Mouse (Mus musculus) liver, embryonic 12.5 days (tissue): ENCODE measurements around the gene Tbx2. TPM values are rescaled to one million over a fixed set of nuclear protein-coding genes. Genes with fewer than 3 reads are reported as not detected.

Experiments used
- ATAC-seq: fragments of 200-750 bp; cut with Nextera tagmentation; 2 replicates; pipeline ENCODE4 v1.8.0; 2017; ENCODE audit warnings: moderate number of reproducible peaks, mild to moderate bottlenecking, moderate library complexity
- H3K27ac ChIP-seq: fragments of 300-500 bp; sonication (generic); 2 replicates; pipeline ENCODE4 v1.5.1; 2016; ENCODE audit warnings: mild to moderate bottlenecking
- H3K27me3 ChIP-seq: fragments of 300-500 bp; sonication (generic); replicated peaks from 2 replicates; pipeline ENCODE4 v1.6.1; 2016; ENCODE audit warnings: mild to moderate bottlenecking, moderate library complexity
- H3K36me3 ChIP-seq: fragments of 300-500 bp; sonication (generic); 2 replicates; pipeline ENCODE4 v1.6.1; 2016; ENCODE audit warnings: mild to moderate bottlenecking, moderate library complexity
- H3K4me1 ChIP-seq: fragments of 300-500 bp; sonication (generic); 2 replicates; pipeline ENCODE4 v1.6.1; 2016
- H3K4me2 ChIP-seq: fragments of 300-500 bp; sonication (generic); 2 replicates; pipeline ENCODE4 v1.6.1; 2016; ENCODE audit warnings: mild to moderate bottlenecking, moderate library complexity
- H3K4me3 ChIP-seq: fragments of 300-500 bp; sonication (generic); 2 replicates; pipeline ENCODE4 v1.5.1; 2016; ENCODE audit warnings: mild to moderate bottlenecking, moderate library complexity
- H3K9ac ChIP-seq: fragments of 300-500 bp; sonication (generic); 2 replicates; pipeline ENCODE4 v1.6.1; 2016; ENCODE audit warnings: mild to moderate bottlenecking, moderate library complexity
- H3K9me3 ChIP-seq: fragments of 300-500 bp; sonication (generic); replicated peaks from 2 replicates; pipeline ENCODE4 v1.6.1; 2016; ENCODE audit warnings: mild to moderate bottlenecking, moderate library complexity
- WGBS: fragments of 180-500 bp; shearing (Covaris S2); methylation state at CpG from one replicate; pipeline ENCODE4 v1.1.7; 2016; ENCODE audit not compliant: insufficient replicate concordance; 5-methylcytosine and 5-hydroxymethylcytosine counted together
- polyA plus RNA-seq: library from polyadenylated mRNA; unstranded; fragments of >200 nt; fragmentation: Nextera tagmentation; extraction: Ambion mirVana; gene quantifications from 2 replicates; pipeline ENCODE4 v1.2.1, GENCODE M21; 2016

Tbx2 gene
- polyA plus RNA-seq, 1 experiment from 2014 or later, result 1.1 TPM

GRCm38 (mm10) chr11:85836523-85837290, 4.4 kb downstream of the Tbx2 start:
- Histone ChIP-seq H3K4me1 (peaks cover 37% of the 10 kb centered on the region), H3K27me3 (peaks cover 100% of the 10 kb centered on the region), H3K4me2 (peak overlapping the region; percentile 17; the same call in 1 of the 2 replicates), H3K36me3 (no peaks in the 10 kb centered on the region), H3K27ac (no peak overlapping the region), H3K9ac (no peak overlapping the region), H3K4me3 (0 out of 2 replicates have a peak overlapping the region, but pooled peaks have one; percentile 15), H3K9me3 (no peaks in the 10 kb centered on the region)
- ATAC-seq, result no peak
- 7% methylated on average over 32 of the region's 32 CpGs for WGBS

- WGBS, result 4% methylated on average over 18 of the region's 18 CpGs
- H3K27ac ChIP-seq, result no peak overlapping the region
These were observed 4.9 kb downstream of the Tbx2 start for GRCm38 (mm10) chr11:85837291-85837647.

GRCm38 (mm10) chr11:85837648-85838423, 5.5 kb downstream of the Tbx2 start:
- H3K4me3 ChIP-seq, result peak overlapping the region; percentile 24
- whole genome bisulfite sequencing, result 1% methylated on average over 66 of the region's 67 CpGs

More at GRCm38 (mm10) chr11:85837291-85837647, 4.9 kb downstream of the Tbx2 start:
- Histone ChIP-seq H3K9me3 (no peaks in the 10 kb centered on the region), H3K9ac (no peak overlapping the region), H3K4me1 (peaks cover 37% of the 10 kb centered on the region), H3K4me3 (peak overlapping the region; percentile 24), H3K36me3 (no peaks in the 10 kb centered on the region), H3K4me2 (peak overlapping the region; percentile 39; the same call in 1 of the 2 replicates), H3K27me3 (peaks cover 100% of the 10 kb centered on the region)
- ATAC-seq, result no peak

GRCm38 (mm10) chr11:85838424-85839257, 6.3 kb downstream of the Tbx2 start:
- Histone ChIP-seq H3K9me3 (no peaks in the 10 kb centered on the region), H3K36me3 (no peaks in the 10 kb centered on the region), H3K27me3 (peaks cover 100% of the 10 kb centered on the region), H3K4me2 (peak overlapping the region; percentile 39; the same call in 1 of the 2 replicates), H3K27ac (no peak overlapping the region), H3K4me1 (peaks cover 38% of the 10 kb centered on the region), H3K4me3 (peak overlapping the region; percentile 24), H3K9ac (no peak overlapping the region)
- no peak for ATAC-seq
- 12% methylated on average over 20 of the region's 20 CpGs for WGBS

More at GRCm38 (mm10) chr11:85837648-85838423, 5.5 kb downstream of the Tbx2 start:
- ATAC-seq, result no peak
- Histone ChIP-seq H3K4me1 (peaks cover 35% of the 10 kb centered on the region), H3K4me2 (peak overlapping the region; percentile 39), H3K27ac (no peak overlapping the region), H3K27me3 (peaks cover 100% of the 10 kb centered on the region), H3K36me3 (no peaks in the 10 kb centered on the region), H3K9ac (peak overlapping the region; percentile 9; the same call in 1 of the 2 replicates), H3K9me3 (no peaks in the 10 kb centered on the region)

- Histone ChIP-seq H3K9me3 (no peaks in the 10 kb centered on the region), H3K9ac (no peak overlapping the region), H3K4me3 (no peak overlapping the region), H3K27ac (no peak overlapping the region), H3K4me1 (peaks cover 46% of the 10 kb centered on the region), H3K4me2 (no peak overlapping the region), H3K27me3 (peaks cover 100% of the 10 kb centered on the region), H3K36me3 (no peaks in the 10 kb centered on the region)
- ATAC-seq, result no peak
- WGBS, result 15% methylated on average over 7 of the region's 7 CpGs
These were observed 7.1 kb downstream of the Tbx2 start for GRCm38 (mm10) chr11:85839258-85840030.

GRCm38 (mm10) chr11:85840031-85840802, 7.9 kb downstream of the Tbx2 start:
- Histone ChIP-seq H3K4me2 (peak overlapping the region; percentile 33), H3K9ac (no peak overlapping the region), H3K4me1 (peaks cover 52% of the 10 kb centered on the region), H3K36me3 (no peaks in the 10 kb centered on the region), H3K27ac (no peak overlapping the region), H3K4me3 (peak overlapping the region; percentile 10; the same call in 1 of the 2 replicates), H3K27me3 (peaks cover 100% of the 10 kb centered on the region), H3K9me3 (no peaks in the 10 kb centered on the region)
- no peak for ATAC-seq
- 8% methylated on average over 27 of the region's 27 CpGs for WGBS

- H3K4me3 ChIP-seq, result peak overlapping the region; percentile 10; the same call in 1 of the 2 replicates
- no peak overlapping the region for H3K27ac ChIP-seq
- H3K27me3 ChIP-seq, result peaks cover 100% of the 10 kb centered on the region
- H3K4me1 ChIP-seq, result peaks cover 52% of the 10 kb centered on the region
- peak overlapping the region; percentile 33 for H3K4me2 ChIP-seq
- no peaks in the 10 kb centered on the region for H3K36me3 ChIP-seq
- H3K9me3 ChIP-seq, result no peaks in the 10 kb centered on the region
- ATAC-seq, result no peak
- WGBS, result 5% methylated on average over 21 of the region's 21 CpGs
- H3K9ac ChIP-seq, result no peak overlapping the region
These were observed 8.4 kb downstream of the Tbx2 start for GRCm38 (mm10) chr11:85840803-85841145.

- H3K4me3 ChIP-seq, result peak overlapping the region; percentile 43; the same call in 1 of the 2 replicates
- no peaks in the 10 kb centered on the region for H3K36me3 ChIP-seq
- H3K4me2 ChIP-seq, result peak overlapping the region; percentile 64; the same call in 1 of the 2 replicates
- 7% methylated on average over 8 of the region's 8 CpGs for WGBS
- no peak overlapping the region for H3K27ac ChIP-seq
- ATAC-seq, result no peak
- peaks cover 100% of the 10 kb centered on the region for H3K27me3 ChIP-seq
- H3K9me3 ChIP-seq, result no peaks in the 10 kb centered on the region
- peaks cover 52% of the 10 kb centered on the region for H3K4me1 ChIP-seq
- no peak overlapping the region for H3K9ac ChIP-seq
These were observed 8.9 kb downstream of the Tbx2 start for GRCm38 (mm10) chr11:85841211-85841681.

GRCm38 (mm10) chr11:85841980-85842379, 9.6 kb downstream of the Tbx2 start:
- under 1% methylated on average over 24 of the region's 32 CpGs for WGBS
- Histone ChIP-seq H3K36me3 (no peaks in the 10 kb centered on the region), H3K4me3 (peak overlapping the region; percentile 43), H3K27ac (no peak overlapping the region), H3K9me3 (no peaks in the 10 kb centered on the region), H3K9ac (no peak overlapping the region), H3K27me3 (peaks cover 100% of the 10 kb centered on the region), H3K4me2 (peak overlapping the region; percentile 64), H3K4me1 (peaks cover 49% of the 10 kb centered on the region)
- peak; percentile 14; the same call in 1 of the 2 replicates for ATAC-seq

GRCm38 (mm10) chr11:85842596-85843346, 10.4 kb downstream of the Tbx2 start:
- Histone ChIP-seq H3K4me2 (peak overlapping the region; percentile 81), H3K9ac (no peak overlapping the region), H3K4me1 (peaks cover 43% of the 10 kb centered on the region), H3K4me3 (peak overlapping the region; percentile 51), H3K27me3 (peaks cover 99% of the 10 kb centered on the region), H3K9me3 (no peaks in the 10 kb centered on the region), H3K36me3 (no peaks in the 10 kb centered on the region), H3K27ac (no peak overlapping the region)
- ATAC-seq, result no peak
- WGBS, result 6% methylated on average over 24 of the region's 24 CpGs
